Mouse (Mus musculus) heart, embryonic 13.5 days (tissue): ENCODE data around the gene A630001G21Rik. TPM values are rescaled to one million over a fixed set of nuclear protein-coding genes. Genes with fewer than 3 reads are reported as not detected.
A peak's percentile ranks its signal among the peaks of the same experiment; 100 is the strongest.

Experiments used
- ATAC-seq: fragments of 200-750 bp; cut with Nextera tagmentation; 2 replicates; pipeline ENCODE4 v1.8.0; 2017; ENCODE audit warnings: moderate TSS enrichment; ENCODE audit not compliant: insufficient number of reproducible peaks, low FRiP score, low TSS enrichment; ENCODE audit errors: extremely low read depth
- H3K27ac ChIP-seq: fragments of 300-500 bp; sonication (generic); replicated peaks from 2 replicates; pipeline ENCODE4 v1.5.1; 2015; ENCODE audit warnings: moderate library complexity, mild to moderate bottlenecking, inconsistent platforms
- H3K27me3 ChIP-seq: fragments of 300-500 bp; sonication (generic); replicated peaks from 2 replicates; pipeline ENCODE4 v1.6.1; 2015; ENCODE audit warnings: mild to moderate bottlenecking, inconsistent platforms
- H3K36me3 ChIP-seq: fragments of 300-500 bp; sonication (generic); 2 replicates; pipeline ENCODE4 v1.6.1; 2015; ENCODE audit warnings: mild to moderate bottlenecking, inconsistent platforms
- H3K4me1 ChIP-seq: fragments of 300-500 bp; sonication (generic); 2 replicates; pipeline ENCODE4 v1.6.1; 2015; ENCODE audit warnings: inconsistent platforms
- H3K4me2 ChIP-seq: fragments of 300-500 bp; sonication (generic); 2 replicates; pipeline ENCODE4 v1.6.1; 2015; ENCODE audit warnings: inconsistent platforms, mild to moderate bottlenecking, moderate library complexity
- H3K4me3 ChIP-seq: fragments of 300-500 bp; sonication (generic); 2 replicates; pipeline ENCODE4 v1.5.1; 2015; ENCODE audit warnings: moderate library complexity, mild to moderate bottlenecking, inconsistent platforms
- H3K9ac ChIP-seq: fragments of 300-500 bp; sonication (generic); 2 replicates; pipeline ENCODE4 v1.6.1; 2015; ENCODE audit warnings: inconsistent platforms, mild to moderate bottlenecking, moderate library complexity
- H3K9me3 ChIP-seq: fragments of 300-500 bp; sonication (generic); 2 replicates; pipeline ENCODE4 v1.6.1; 2016; ENCODE audit warnings: inconsistent platforms
- WGBS: fragments of 180-500 bp; shearing (Covaris S2); methylation state at CpG from one replicate; pipeline ENCODE4 v1.1.7; 2015; ENCODE audit warnings: mixed read lengths; 5-methylcytosine and 5-hydroxymethylcytosine counted together
- polyA plus RNA-seq: library from polyadenylated mRNA; unstranded; fragments of >200 nt; fragmentation: Nextera tagmentation; extraction: Ambion mirVana; gene quantifications from 2 replicates; pipeline ENCODE4 v1.2.1, GENCODE M21; 2015

A630001G21Rik gene
- polyA plus RNA-seq, 1 experiment from 2014 or later: 1.6 TPM

DNA sequence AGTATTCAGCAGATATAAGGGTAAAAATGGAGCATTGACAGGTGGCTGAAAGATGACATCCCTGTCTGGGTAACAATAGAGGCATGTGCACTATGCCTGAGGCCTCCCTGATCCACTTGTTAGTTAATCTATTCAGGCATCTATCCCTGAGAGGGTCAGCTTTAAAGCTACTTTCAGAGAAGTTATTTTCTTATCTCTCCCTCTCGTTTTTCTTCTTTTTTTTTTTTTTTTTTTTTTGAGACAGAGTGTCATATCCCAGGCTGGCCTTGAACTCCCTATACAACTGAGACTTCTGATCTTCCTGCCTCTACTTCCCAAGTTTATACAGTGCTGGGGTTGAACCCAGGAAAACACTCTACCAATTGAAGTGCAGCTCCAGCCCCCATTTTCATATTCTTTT, 10.7 kb downstream of the A630001G21Rik start:
- Histone ChIP-seq H3K27ac (no peak overlapping the region), H3K36me3 (no peaks in the 10 kb centered on the region), H3K9ac (no peak overlapping the region), H3K9me3 (no peaks in the 10 kb centered on the region), H3K27me3 (no peaks in the 10 kb centered on the region), H3K4me1 (no peaks in the 10 kb centered on the region), H3K4me2 (no peak overlapping the region), H3K4me3 (no peak overlapping the region)
- WGBS: 27% methylated on average over 1 of the region's 1 CpGs
- ATAC-seq: no peak

DNA sequence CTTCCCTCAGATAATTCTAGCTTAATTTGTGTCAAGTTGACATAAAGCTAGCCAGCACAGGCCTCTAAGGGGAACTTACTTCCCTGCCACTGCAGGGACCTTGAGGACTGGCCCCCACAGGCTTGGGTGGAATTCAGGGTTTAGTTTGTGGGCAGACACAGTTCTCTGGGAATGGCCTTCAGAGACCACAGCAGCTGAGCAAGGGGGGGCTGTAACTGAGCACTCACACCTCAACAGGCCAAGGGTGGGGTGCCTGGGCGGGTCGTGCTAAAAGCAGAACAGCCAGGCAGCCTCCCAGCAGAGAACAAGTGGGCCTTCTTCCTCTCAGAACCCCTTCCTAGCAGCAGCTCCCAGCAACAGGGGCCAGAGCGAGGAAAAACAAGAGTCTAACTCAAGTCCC, 12.3 kb downstream of the A630001G21Rik start:
- WGBS: 73% methylated on average over 3 of the region's 3 CpGs
- Histone ChIP-seq H3K9ac (no peak overlapping the region), H3K4me3 (no peak overlapping the region), H3K9me3 (no peaks in the 10 kb centered on the region), H3K4me2 (no peak overlapping the region), H3K27ac (no peak overlapping the region), H3K36me3 (no peaks in the 10 kb centered on the region), H3K27me3 (no peaks in the 10 kb centered on the region), H3K4me1 (no peaks in the 10 kb centered on the region)
- ATAC-seq: no peak

DNA sequence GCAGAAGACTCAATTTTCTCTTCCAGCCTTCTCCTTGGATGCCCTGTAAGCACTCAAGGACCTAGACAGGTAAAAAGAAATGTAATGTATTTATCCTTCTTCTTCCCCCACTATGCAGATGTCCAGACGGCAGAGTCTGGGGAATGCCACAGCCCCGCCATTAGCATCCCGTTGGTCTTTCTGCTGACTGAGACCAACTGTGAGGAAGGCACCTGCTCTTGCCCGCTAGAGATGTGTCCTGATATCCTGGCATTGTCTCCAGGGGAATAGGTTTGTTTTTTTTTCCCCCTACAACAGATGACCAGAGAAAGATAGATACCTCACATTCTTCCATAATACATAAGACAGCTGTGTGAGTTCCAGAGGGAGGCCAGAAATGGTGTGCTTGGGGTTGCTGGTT, 14.2 kb downstream of the A630001G21Rik start:
- Histone ChIP-seq H3K4me1 (no peaks in the 10 kb centered on the region), H3K4me2 (no peak overlapping the region), H3K9ac (no peak overlapping the region), H3K27me3 (no peaks in the 10 kb centered on the region), H3K27ac (no peak overlapping the region), H3K4me3 (no peak overlapping the region), H3K9me3 (no peaks in the 10 kb centered on the region), H3K36me3 (no peaks in the 10 kb centered on the region)
- ATAC-seq: no peak
- 67% methylated on average over 4 of the region's 4 CpGs for WGBS

DNA sequence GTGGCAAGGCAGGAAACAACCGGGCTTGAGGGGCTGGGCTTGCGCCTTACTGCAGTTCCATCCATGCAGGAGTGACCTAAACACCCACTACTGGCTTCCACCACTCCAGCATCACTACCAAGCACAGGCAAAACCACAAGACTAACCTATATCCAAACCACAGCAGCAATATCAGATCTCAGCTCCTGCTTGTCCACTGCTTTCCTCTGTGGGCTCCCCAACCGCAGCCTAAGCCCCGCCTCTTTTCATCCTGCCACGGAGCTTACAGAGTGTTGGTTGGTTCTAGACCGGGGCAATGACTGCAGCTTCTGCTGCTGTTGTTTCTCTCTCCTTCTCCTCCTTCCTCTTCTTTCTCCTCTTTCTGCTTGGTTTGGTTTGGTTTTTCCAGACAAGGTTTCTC, 15.1 kb downstream of the A630001G21Rik start:
- no peaks in the 10 kb centered on the region for H3K36me3 ChIP-seq
- peaks cover 6% of the 10 kb centered on the region for H3K4me1 ChIP-seq
- H3K9me3 ChIP-seq: no peaks in the 10 kb centered on the region
- no peak overlapping the region for H3K4me3 ChIP-seq
- no peak overlapping the region for H3K4me2 ChIP-seq
- 69% methylated on average over 6 of the region's 6 CpGs for WGBS
- H3K9ac ChIP-seq: no peak overlapping the region
- no peak overlapping the region for H3K27ac ChIP-seq
- no peak for ATAC-seq
- H3K27me3 ChIP-seq: no peaks in the 10 kb centered on the region

DNA sequence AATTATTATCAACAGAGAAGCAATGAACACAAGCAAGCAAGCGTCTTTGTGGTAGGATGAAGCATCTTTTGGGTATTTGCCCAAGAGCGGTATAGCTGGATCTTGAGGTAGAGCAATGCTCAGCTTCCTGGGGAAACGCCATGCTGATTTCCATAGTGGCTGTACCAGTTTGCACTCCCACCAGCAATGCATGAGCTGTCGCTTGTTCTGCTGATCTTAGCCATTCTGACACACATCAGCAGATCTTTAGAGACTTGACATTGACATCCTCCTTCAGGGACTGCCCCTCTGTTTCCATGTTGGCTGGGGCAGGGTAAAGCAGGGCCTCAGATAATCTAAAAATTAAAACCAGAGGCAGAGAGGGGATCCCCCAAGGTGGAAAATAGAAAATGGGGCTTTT, 16.8 kb downstream of the A630001G21Rik start:
- Histone ChIP-seq H3K4me2 (no peak overlapping the region), H3K36me3 (no peaks in the 10 kb centered on the region), H3K9ac (no peak overlapping the region), H3K4me3 (no peak overlapping the region), H3K9me3 (no peaks in the 10 kb centered on the region), H3K4me1 (peaks cover 11% of the 10 kb centered on the region), H3K27ac (no peak overlapping the region), H3K27me3 (no peaks in the 10 kb centered on the region)
- 70% methylated on average over 4 of the region's 4 CpGs for WGBS
- no peak for ATAC-seq

DNA sequence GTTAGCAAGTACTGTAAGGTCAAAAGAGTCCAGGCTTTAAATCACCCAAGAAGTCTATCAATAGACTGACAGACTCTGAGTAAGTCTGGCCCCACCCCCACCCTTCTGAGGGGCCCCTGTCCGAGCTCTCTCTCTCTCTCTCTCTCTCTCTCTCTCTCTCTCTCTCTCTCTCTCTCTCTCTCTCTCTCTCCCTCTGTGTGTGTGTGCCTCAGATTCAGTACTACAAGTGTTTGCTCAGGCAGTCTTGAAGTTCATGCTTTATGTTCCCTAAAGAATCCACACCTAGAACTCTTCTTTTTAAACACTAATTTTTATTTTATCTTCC, 19.5 kb downstream of the A630001G21Rik start:
- 30% methylated on average over 1 of the region's 1 CpGs for WGBS
- Histone ChIP-seq H3K4me1 (peaks cover 11% of the 10 kb centered on the region), H3K36me3 (no peaks in the 10 kb centered on the region), H3K9ac (0 out of 2 replicates have a peak overlapping the region, but pooled peaks have one; percentile 34), H3K4me3 (no peak overlapping the region), H3K9me3 (no peaks in the 10 kb centered on the region), H3K27ac (0 out of 2 replicates have a peak overlapping the region, but pooled peaks have one; percentile 24), H3K4me2 (peak overlapping the region; percentile 45), H3K27me3 (no peaks in the 10 kb centered on the region)
- no peak for ATAC-seq

DNA sequence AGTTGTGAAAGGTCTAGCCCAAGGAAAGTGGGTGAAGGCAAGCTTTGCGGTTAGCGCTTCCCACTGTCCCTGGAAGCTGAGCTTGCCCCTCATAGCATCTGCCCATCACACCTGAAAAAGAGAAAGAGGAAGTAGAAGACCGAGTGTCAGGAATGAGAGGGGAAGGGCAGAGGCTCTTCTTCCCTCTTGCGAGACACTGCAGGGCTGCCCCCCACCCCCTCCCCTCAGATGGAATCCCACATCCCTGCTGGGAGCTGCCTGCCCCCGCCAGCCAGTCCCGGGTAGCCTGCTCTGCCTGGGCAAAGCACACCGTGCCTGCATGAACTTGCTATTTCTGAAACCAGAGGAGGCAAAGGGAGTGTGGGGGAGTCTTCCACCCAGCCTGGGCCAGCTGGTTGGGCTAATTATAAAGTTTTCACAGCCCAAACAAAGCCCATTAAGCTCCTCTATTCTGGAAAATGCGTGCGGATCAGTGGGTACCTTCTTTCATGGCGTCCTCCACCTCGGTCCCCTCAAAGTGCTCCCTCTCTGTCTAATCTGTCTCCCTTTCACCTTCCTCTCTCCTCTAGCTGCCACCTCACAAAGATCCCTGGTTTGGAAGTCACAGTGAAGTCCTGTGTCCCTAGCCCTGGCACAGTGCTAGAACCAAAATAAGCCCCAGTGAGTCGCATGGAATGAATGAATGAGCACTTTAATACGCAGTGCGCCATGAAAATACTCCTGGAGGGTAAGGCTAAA, 20.0 kb downstream of the A630001G21Rik start:
- Histone ChIP-seq H3K4me1 (peaks cover 11% of the 10 kb centered on the region), H3K4me2 (peak overlapping the region; percentile 45), H3K4me3 (peak overlapping the region; percentile 10), H3K9me3 (no peaks in the 10 kb centered on the region), H3K27me3 (no peaks in the 10 kb centered on the region), H3K9ac (0 out of 2 replicates have a peak overlapping the region, but pooled peaks have one; percentile 34), H3K27ac (peak overlapping the region; percentile 24; the same call in 1 of the 2 replicates), H3K36me3 (no peaks in the 10 kb centered on the region)
- no peak for ATAC-seq
- 14% methylated on average over 14 of the region's 14 CpGs for WGBS

DNA sequence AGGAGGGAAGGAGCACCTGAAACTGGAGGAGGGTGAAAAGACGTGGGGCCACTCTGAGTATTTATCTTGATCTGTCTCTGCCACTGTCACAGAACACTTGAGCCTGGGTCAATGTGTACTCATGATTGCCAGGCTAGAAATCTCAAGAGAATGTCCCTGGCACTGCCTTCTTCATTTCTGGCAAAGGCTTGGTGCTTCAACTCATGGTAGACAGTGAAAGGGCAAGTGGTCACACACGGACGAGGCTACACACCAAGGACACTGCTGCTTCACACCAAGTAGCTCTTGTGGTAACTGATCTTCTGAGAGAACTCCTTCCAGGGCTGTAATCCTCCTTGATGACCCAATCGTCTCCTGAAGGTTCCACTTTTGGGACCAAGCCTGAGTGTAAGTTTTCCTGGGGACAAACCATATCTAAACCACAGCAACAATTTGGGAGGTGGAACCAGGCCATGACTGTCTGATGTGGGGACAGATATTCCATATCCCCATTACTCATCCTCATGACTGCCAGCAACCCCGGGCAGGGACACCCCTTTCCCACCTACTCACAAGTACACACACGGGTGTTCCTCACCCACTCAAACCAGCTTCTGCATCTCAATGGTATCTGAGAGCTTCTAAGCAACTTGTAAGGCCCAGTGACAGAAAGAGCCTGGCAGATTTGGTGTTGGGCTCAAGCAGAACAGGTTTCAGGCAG, 20.8 kb downstream of the A630001G21Rik start:
- no peak overlapping the region for H3K27ac ChIP-seq
- H3K4me3 ChIP-seq: no peak overlapping the region
- peak overlapping the region; percentile 45 for H3K4me2 ChIP-seq
- no peaks in the 10 kb centered on the region for H3K9me3 ChIP-seq
- H3K9ac ChIP-seq: 0 out of 2 replicates have a peak overlapping the region, but pooled peaks have one; percentile 34
- ATAC-seq: no peak
- H3K36me3 ChIP-seq: no peaks in the 10 kb centered on the region
- 71% methylated on average over 6 of the region's 6 CpGs for WGBS
- H3K4me1 ChIP-seq: peaks cover 11% of the 10 kb centered on the region
- no peaks in the 10 kb centered on the region for H3K27me3 ChIP-seq

DNA sequence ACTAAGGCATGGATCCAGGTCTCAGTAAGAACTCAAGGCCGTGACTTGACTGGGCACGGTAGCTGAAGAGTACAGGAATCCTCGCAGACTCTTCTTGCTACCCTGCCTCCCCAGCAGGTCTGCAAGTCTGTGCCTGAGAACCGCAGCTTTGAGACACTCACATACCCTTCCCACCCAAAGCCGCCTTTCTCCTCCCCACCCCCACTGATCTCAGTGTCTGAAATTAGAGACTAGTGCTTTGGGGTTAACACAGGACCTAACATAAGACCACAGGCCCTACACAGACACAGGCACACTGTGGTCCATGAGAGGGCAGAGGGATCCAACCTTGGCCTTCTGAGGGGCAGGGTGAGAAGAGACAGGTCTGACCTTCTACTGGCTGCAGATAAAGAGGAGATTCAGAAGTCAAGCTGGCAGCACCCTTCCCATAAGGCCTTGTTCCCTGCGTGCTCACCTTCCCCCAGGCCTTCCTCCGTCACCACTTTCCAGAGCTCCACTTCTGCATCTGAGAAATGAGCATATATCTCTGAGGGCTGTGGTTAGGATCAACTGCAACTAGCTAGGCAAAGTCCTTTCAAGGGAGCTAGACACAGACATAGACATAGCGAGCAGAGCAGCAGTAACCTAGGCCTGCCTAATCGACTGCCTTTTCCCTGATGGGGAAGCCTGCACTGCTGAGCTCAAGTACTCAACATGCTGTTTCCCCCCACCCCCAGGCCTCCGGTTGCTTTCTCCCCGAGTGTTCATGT, 26.3 kb downstream of the A630001G21Rik start:
- Histone ChIP-seq H3K4me3 (no peak overlapping the region), H3K9me3 (no peaks in the 10 kb centered on the region), H3K4me1 (peaks cover 19% of the 10 kb centered on the region), H3K9ac (0 out of 2 replicates have a peak overlapping the region, but pooled peaks have one; percentile 33), H3K27ac (peak overlapping the region; percentile 53; the same call in 1 of the 2 replicates), H3K4me2 (no peak overlapping the region), H3K36me3 (no peaks in the 10 kb centered on the region), H3K27me3 (no peaks in the 10 kb centered on the region)
- ATAC-seq: no peak
- WGBS: 69% methylated on average over 11 of the region's 11 CpGs

DNA sequence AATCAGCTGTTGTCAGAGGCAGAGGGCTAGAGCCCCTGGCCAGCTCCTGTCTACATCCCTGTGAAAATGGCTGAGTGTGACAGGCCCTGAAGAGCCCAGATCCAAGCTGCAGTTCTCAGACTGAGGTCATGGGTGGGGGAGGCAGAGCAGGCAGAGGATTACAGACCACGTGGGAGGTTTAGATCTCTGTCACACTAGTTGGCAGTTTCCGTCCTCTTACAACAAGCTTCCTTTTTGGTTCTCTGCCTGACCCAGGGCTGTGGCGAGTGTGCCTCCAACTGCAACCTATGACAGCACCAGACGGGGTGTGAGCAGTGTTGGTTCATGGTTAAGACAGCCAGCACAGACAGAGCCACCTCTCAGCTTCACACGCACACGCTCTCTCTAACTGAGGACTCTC, 26.9 kb downstream of the A630001G21Rik start:
- H3K4me2 ChIP-seq: no peak overlapping the region
- no peaks in the 10 kb centered on the region for H3K36me3 ChIP-seq
- no peaks in the 10 kb centered on the region for H3K9me3 ChIP-seq
- 0 out of 2 replicates have a peak overlapping the region, but pooled peaks have one; percentile 33 for H3K9ac ChIP-seq
- H3K4me3 ChIP-seq: no peak overlapping the region
- H3K27ac ChIP-seq: peak overlapping the region; percentile 53; the same call in 1 of the 2 replicates
- ATAC-seq: no peak; the same call in 1 of the 2 replicates
- no peaks in the 10 kb centered on the region for H3K27me3 ChIP-seq
- peaks cover 19% of the 10 kb centered on the region for H3K4me1 ChIP-seq
- WGBS: 32% methylated on average over 6 of the region's 6 CpGs

DNA sequence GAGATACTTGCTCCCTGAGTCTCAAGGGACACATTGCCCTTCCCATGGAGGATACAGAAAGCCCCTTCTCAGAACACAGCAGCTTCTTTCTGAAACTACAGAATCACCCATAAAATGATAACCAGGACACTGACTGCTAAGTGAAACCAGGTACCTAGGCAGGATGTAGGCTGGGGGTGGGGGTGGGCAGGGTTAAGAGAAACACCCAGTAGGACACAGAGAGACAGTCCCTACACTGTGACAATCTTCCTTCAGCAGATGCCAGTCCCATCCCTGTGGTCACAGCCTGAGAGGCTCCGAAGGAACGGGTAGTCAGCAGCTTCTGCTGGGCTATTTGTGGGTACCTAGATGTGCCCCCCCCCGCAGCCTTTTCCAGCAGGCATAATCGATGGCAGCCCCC, 27.8 kb downstream of the A630001G21Rik start:
- H3K4me3 ChIP-seq: no peak overlapping the region
- no peaks in the 10 kb centered on the region for H3K27me3 ChIP-seq
- H3K4me1 ChIP-seq: peaks cover 19% of the 10 kb centered on the region
- no peak overlapping the region for H3K9ac ChIP-seq
- no peak overlapping the region for H3K27ac ChIP-seq
- no peak overlapping the region for H3K4me2 ChIP-seq
- ATAC-seq: no peak
- H3K36me3 ChIP-seq: no peaks in the 10 kb centered on the region
- no peaks in the 10 kb centered on the region for H3K9me3 ChIP-seq
- WGBS: 68% methylated on average over 4 of the region's 4 CpGs
